Mouse (Mus musculus) layer of hippocampus, postnatal 36 days (tissue): ENCODE data around the gene Ccdc187. TPM values are rescaled to one million over a fixed set of nuclear protein-coding genes. Genes with fewer than 3 reads are reported as not detected.

Experiments
- DNase-seq, 2 experiments: peaks; one replicate each; pipeline ENCODE4 v3.0.0; 2022
- total RNA-seq, 2 experiments: library from RNA; stranded (reverse); gene quantifications; 2 replicates each; pipeline ENCODE4 v1.2.3; 2021

Ccdc187 gene
- total RNA-seq, 2 experiments from 2014 or later, result 0.65 to 0.71 TPM

DNA sequence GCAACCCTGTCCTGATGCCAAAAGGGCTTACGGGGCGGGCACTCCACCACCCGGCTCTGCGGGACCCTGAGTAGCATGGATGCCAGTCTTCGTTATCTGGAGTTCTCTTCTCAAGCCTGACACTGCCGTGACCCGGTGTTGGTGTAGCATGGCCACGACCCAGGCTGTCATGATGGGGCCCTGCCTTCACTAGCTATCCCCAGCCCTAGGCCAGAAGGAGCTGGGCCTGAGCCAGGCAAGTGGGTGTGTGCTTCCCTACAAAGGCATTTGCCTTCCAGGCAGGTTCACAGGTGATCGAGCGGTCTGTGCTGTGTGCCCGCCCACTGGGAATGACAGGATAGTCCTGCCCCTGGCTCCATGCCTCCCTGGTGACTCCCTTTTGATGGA lies 21.6 kb upstream of the Ccdc187 start:
- DNase-seq, result peak in 1 of 2 experiments; percentile 37

GRCm38 (mm10) chr2:26315072-26315924 lies 20.9 kb upstream of the Ccdc187 start, which contains the start of gene Gpsm1:
Gene Gpsm1, plus strand, starts transcription at chr2:26315515.
- peak; percentile 70 to 72 for DNase-seq

DNA sequence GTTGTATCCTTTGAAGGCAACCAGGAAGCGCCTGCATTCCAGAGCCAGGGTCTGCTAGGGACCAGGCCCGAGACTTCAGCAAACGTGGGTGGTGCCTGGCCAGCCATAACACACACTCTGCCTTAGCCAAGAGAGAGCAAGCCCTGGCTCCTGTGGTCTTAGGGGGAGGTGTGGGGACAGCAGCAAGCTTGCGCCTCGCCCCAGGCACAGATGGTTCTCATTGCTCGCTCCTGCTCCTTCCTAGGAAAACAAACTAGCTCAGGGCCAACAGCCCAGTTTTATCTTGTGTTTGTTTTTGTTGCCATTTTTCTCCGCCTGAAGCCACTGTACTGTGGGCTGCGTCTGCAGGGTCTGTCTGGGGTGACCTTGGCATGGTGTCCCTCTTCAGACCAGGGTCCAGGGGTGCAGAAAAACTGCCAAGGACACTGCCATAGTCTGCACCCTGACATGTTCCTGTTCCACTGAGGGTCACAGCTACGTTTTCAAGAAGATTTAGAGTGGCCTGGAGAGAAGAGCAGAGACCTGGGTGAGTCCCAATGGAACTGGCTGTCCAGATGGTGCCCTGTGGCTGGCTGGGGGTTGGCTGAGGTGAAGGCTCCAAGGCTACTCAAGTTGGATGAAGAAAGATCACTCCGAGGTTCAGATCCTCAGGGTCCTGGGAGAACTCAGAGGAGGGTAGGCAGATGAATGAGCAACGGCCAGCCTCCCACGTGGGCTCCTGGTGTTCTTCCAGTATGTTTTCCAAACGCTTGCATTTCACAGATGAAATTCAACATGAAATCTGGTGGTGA lies 20.1 kb upstream of the Ccdc187 start:
- DNase-seq, result no peak

GRCm38 (mm10) chr2:26313394-26313793 lies 19.0 kb upstream of the Ccdc187 start:
- DNase-seq, result no peak

DNA sequence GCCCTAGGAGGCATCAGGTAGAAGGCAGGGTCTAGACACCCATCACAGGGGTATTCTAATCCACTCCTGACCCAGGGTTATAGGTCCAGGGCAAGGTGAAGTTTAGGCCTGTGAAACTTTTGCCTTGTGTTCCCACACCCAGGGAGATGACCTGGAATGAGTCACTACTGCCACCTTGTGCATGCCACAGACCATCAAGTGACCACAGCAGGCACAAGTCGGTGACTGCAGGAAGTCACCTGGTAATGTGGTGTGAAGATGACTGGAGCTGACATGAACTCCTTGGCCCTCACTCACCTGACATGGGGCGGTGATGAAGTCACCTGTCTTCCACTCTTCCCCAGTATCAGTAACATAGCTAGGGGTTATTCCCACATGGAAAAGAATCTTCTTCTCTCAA lies 18.5 kb upstream of the Ccdc187 start:
- no peak for DNase-seq

DNA sequence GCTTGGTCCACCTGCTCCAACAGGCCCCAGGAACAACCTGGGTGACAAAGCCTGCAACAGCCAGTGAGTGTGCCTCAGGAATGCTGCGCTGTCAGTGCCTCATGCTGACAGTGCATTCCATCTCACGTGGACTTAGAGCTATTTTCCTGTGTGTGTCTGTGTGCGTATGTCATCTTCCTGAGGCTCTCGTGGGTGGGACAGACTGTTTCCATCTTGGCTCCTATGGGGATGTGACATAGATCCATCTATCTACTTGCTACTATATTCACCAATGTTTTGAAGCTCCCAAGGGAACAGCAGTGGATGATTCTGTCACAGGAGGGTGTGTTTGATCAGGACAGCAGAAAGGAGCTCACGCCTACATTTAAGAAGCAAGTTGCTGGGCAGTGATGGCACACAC lies 17.6 kb upstream of the Ccdc187 start:
- DNase-seq, result no peak

DNA sequence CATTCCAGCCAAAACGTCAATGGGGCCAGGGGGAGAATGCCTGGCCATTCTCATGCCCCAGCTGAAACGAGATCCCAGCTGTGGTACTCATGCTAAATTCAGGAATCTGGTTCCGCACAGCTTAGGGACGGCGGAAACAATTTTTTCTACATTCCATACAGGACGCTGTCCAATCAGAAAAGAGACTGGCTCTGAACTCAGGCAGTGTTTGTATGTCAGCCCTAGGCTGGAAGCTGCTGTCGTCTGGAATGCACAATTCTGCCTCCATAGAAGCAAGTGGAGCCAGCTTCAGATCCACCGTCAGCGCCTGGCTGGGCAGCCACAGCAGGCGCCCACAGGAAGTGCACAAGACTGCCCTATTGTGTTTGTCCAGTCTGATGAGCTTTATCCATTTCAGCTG lies 15.4 kb upstream of the Ccdc187 start:
- no peak for DNase-seq

DNA sequence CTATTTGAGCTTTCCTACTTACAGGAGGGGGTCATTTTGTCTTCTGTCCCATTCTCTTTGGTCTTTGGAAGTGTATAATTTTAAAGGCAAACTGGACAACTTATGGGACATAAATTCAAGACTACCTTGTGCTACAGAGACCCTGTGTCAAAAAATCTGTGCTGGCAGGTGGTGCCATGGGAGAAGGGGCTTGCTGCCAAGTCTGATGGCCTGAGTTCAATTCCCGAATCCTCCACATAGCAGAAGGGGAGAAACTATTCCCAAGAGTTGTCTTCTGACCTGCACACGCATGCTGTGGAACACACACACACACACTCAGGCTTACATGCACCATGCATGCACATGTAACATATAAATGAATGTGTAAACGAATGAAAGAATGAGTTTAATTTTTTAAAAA lies 12.3 kb upstream of the Ccdc187 start:
- no peak for DNase-seq

- no peak for DNase-seq
Observed at GRCm38 (mm10) chr2:26305555-26305954, 11.2 kb upstream of the Ccdc187 start.

DNA sequence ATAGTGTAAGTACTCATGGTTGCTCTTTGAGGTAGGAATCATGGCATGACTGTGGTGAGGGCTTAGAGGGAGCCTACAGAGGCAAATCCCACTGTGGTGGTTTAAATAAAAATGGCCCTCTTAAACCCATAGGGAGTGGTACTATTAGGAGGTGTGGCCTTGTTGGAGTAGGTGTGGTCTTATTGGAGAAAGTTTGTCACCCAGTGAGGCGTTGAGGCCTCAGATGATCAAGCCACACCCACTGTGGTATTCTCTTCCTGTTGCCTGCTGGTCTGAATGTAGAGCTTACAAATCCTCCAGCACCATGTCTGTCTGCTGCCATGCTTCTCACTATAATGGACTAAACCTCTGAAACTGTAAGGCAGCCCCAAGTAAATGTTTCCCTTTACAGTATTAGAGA lies 10.4 kb upstream of the Ccdc187 start:
- DNase-seq, result no peak

- DNase-seq, result no peak
Observed at GRCm38 (mm10) chr2:26302005-26302503, 7.7 kb upstream of the Ccdc187 start.

DNA sequence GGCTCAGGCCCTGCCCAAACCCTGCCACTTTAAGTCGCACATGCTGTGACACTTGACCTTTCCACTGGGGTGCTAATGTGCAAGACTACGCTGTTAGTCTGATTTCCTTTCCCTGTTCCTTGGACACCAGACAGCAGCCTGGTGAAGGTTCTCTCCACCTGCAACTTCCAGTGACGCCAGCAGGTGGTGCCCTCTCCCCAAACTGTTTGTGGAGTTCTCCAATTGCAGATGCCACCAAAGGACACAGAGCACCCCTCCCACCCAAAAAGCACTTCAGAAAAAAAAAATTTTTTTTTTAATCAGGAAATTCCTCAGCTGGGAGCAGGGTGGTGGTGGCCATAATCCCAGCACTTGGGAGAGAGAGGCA lies 6.4 kb upstream of the Ccdc187 start:
- peak; percentile 86 for DNase-seq

GRCm38 (mm10) chr2:26300161-26300807 lies 5.9 kb upstream of the Ccdc187 start:
- DNase-seq, result peak in 1 of 2 experiments; percentile 22

DNA sequence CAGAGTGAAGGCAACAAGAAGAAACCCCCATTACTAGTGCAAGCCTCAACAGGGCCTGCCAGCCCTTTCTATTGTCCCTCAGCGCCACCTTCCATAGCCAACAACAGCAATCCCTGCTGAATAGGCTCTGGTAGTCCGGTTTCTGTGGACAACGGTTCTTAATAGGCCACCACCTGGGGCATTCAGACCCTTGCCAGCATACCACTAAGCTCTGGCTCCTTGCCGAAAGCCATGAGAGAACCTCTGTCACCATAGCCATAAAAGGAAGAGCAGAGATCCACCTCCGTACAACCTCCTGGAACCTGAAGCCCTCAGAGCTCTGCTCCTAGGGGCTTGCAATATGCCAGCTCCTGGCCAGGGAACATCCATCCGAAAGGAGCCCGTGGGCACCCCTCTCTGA lies 5.0 kb upstream of the Ccdc187 start:
- no peak for DNase-seq

DNA sequence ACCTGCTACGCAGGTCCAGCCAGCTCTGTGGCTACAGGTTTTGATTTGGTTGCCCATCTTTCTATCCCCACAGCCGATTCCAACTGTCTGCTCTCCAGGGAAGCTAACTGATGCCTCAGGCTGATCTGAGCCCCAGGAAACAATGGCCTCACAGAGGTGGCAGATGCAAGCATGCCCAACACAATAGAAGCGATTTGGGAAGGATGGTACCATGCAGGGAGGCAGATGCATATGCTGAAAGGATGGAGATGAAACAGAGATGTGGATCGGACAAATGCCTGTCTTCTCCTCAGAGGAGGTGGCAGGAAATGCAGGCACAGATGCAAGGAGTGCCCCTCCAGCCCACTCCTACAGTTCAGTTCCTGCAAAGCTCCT lies 4.5 kb upstream of the Ccdc187 start:
- DNase-seq, result no peak

DNA sequence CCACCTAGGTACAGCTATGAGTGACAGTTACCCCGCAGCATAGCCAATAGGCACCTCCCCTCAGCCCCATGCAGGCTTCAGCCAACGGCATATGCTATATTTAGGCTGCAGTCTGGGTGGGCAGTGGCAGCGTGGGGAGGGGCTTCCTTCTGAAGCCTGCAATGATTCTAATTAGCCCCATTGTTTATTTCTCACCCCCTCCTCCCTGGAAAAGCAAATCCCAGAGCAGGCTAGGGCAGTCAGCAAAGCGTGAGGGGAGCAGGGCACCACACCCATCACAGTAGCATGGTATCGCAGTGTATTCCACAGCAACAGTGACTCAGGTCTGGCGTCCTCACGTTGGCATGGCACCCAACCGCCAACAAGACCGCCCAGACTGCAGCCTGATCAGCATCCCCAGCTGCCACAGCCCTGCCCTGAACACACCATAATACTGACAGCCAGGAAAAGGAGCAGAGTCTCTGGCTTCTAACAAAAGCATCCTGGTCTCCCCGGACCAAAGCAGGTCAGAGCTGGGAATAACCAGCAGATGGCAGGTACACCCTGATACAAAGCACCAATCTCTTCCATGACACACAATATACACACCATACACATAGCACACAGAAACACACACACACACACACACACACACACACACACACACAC lies 4.0 kb upstream of the Ccdc187 start:
- DNase-seq, result peak; percentile 63 to 70

DNA sequence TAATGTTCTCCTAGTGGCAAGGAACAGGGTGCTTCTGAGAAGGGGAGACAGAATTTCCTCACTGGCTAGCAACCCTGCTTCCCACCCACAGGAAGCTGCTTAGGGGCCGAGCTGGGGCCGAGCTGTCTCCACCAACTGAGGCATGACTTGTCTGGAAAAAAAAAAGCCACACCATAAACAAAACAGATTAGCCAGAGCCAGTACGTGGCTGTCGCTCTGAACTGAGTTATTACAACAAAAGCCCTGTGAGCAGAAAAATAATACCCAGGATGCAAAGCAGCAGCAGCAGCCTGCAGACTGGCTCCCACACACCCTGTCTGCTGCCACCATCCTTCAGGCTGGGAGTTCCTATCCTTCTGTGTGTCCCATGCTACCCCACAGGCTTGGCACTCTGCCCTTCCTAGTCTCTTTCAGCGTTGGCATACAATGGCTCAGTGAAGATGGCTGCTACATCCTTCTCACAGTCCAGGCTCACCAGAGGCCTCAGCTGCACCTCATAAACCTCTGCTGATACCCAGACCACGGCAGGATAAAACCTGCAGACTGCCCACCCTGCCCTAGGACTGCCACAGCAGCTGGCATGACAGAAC lies 2.3 kb upstream of the Ccdc187 start:
- peak; percentile 81 to 82 for DNase-seq

DNA sequence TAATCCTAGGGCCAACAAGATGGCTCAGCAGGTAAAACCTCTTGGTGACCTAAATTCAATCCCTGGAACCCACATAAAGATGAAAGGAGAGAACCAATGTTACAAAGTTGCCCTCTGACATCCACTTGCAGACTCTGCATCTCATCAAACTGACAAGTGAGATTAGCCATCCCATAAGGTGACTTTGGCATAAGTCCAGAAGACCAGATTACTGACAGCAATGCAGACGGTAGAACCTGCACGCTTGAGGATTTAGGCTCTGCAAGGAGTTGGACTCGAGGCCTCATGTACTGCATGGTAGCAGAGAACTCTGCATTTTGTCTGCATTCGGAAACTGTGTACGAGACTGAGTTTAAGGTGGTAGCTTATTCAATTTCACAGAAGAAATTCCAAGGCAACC lies 4.2 kb downstream of the Ccdc187 start:
- no peak for DNase-seq

DNA sequence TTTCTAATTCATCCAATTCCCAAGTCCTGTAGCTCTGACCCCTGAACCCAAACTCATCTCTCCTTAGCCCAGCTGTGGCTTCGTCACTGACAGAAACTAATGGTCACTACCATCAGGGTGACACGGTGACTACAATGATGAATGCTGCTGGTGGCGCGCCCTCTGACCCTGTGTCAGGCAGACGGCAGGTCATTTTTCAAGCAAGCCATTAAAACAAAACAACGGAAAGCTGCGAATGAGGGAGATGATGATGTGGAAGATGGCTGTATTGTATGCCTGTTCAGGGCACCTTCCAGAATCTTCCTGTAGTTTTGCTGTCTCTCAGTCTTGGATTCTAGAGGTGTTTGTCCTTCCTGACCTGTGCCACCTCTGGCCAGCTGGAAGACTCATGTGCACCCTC lies 8.0 kb downstream of the Ccdc187 start:
- DNase-seq, result no peak

GRCm38 (mm10) chr2:26285804-26286203 lies 8.6 kb downstream of the Ccdc187 start:
- DNase-seq, result no peak

DNA sequence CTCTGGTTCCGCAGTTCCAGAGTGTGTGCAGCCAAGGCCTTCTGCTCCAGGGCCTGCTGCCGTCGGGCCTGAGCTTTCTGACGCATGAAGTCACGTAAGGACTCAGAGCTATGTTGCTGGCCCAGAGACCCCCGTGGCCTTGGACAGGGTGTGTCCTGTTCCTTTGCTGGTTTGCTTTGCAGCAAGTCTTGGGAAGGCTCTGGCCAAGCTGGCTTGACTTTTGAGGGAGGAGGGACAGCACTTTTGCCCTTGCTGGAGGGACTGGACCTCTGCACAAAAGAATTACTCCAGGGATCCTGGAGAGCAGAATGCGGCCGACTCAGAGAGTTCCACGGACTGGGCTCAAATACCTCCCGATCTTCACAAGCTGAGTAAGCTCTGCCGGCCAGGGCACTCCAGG lies 13.8 kb downstream of the Ccdc187 start:
- no peak for DNase-seq

GRCm38 (mm10) chr2:26279712-26280111 lies 14.6 kb downstream of the Ccdc187 start:
- no peak for DNase-seq
